Mouse (Mus musculus) embryonic facial prominence, embryonic 13.5 days (tissue): ENCODE measurements around the gene Kcnip4. TPM values are rescaled to one million over a fixed set of nuclear protein-coding genes. Genes with fewer than 3 reads are reported as not detected.

Experiments
- ATAC-seq: fragments of 200-750 bp; cut with Nextera tagmentation; 2 replicates; pipeline ENCODE4 v1.8.0; 2017; ENCODE audit warnings: low read depth; ENCODE audit not compliant: insufficient number of reproducible peaks, insufficient read depth, low FRiP score, low TSS enrichment
- H3K27ac ChIP-seq: fragments of 300-500 bp; sonication (generic); 2 replicates; pipeline ENCODE4 v1.5.1; 2015; ENCODE audit warnings: moderate library complexity, mild to moderate bottlenecking, inconsistent platforms
- H3K27me3 ChIP-seq: fragments of 300-500 bp; sonication (generic); 2 replicates; pipeline ENCODE4 v1.6.1; 2015; ENCODE audit warnings: mild to moderate bottlenecking, inconsistent platforms
- H3K36me3 ChIP-seq: fragments of 300-500 bp; sonication (generic); 2 replicates; pipeline ENCODE4 v1.6.1; 2015; ENCODE audit warnings: mild to moderate bottlenecking, inconsistent platforms
- H3K4me1 ChIP-seq: fragments of 300-500 bp; sonication (generic); 2 replicates; pipeline ENCODE4 v1.6.1; 2015; ENCODE audit warnings: inconsistent platforms
- H3K4me2 ChIP-seq: fragments of 300-500 bp; sonication (generic); 2 replicates; pipeline ENCODE4 v1.6.1; 2015; ENCODE audit warnings: moderate library complexity, mild to moderate bottlenecking, inconsistent platforms
- H3K4me3 ChIP-seq: fragments of 300-500 bp; sonication (generic); 2 replicates; pipeline ENCODE4 v1.5.1; 2015; ENCODE audit warnings: mild to moderate bottlenecking, inconsistent platforms
- H3K9ac ChIP-seq: fragments of 300-500 bp; sonication (generic); 2 replicates; pipeline ENCODE4 v1.6.1; 2015; ENCODE audit warnings: mild to moderate bottlenecking, inconsistent platforms
- H3K9me3 ChIP-seq: fragments of 300-500 bp; sonication (generic); 2 replicates; pipeline ENCODE4 v1.6.1; 2016; ENCODE audit warnings: inconsistent platforms
- WGBS: fragments of 180-500 bp; shearing (Covaris S2); methylation state at CpG from one replicate; pipeline ENCODE4 v1.1.7; 2015; ENCODE audit warnings: mixed read lengths; 5-methylcytosine and 5-hydroxymethylcytosine counted together
- polyA plus RNA-seq: library from polyadenylated mRNA; unstranded; fragments of >200 nt; fragmentation: Nextera tagmentation; extraction: Ambion mirVana; gene quantifications from 2 replicates; pipeline ENCODE4 v1.2.1, GENCODE M21; 2015

Kcnip4 gene
- polyA plus RNA-seq, 1 experiment from 2014 or later: 5.1 TPM

GRCm38 (mm10) chr5:48345095-48345982, 1179.4 kb downstream of the Kcnip4 start:
- Histone ChIP-seq H3K27ac (no peak overlapping the region), H3K4me1 (no peaks in the 10 kb centered on the region), H3K4me3 (no peak overlapping the region), H3K9ac (no peak overlapping the region), H3K27me3 (no peaks in the 10 kb centered on the region; the same call in none of the 2 replicates), H3K9me3 (no peaks in the 10 kb centered on the region), H3K36me3 (no peaks in the 10 kb centered on the region), H3K4me2 (no peak overlapping the region)
- WGBS: 44% methylated on average over 5 of the region's 5 CpGs
- no peak; the same call in 1 of the 2 replicates for ATAC-seq

GRCm38 (mm10) chr5:48340808-48341433, 1183.8 kb downstream of the Kcnip4 start:
- no peak overlapping the region for H3K4me3 ChIP-seq
- H3K4me2 ChIP-seq: no peak overlapping the region
- H3K27ac ChIP-seq: no peak overlapping the region
- H3K9ac ChIP-seq: no peak overlapping the region
- no peaks in the 10 kb centered on the region for H3K36me3 ChIP-seq
- 63% methylated on average over 7 of the region's 7 CpGs for WGBS
- H3K27me3 ChIP-seq: no peaks in the 10 kb centered on the region
- no peak for ATAC-seq
- H3K4me1 ChIP-seq: no peaks in the 10 kb centered on the region
- no peaks in the 10 kb centered on the region for H3K9me3 ChIP-seq
